Mouse (Mus musculus): ENCODE data around the gene Il17rd.
A peak's percentile ranks its signal among the peaks of the same experiment; 100 is the strongest.

The Il17rd gene

GRCm38 (mm10) chr14:27147726-27148125, 109.0 kb downstream of the Il17rd start:
- peak; percentile 80 for DNase-seq (ENCODE audit: low spot score)

GRCm38 (mm10) chr14:27149401-27149800, 110.7 kb downstream of the Il17rd start:
- no peak for DNase-seq (ENCODE audit: low spot score)

GRCm38 (mm10) chr14:27150011-27150640, 111.4 kb downstream of the Il17rd start:
- DNase-seq (ENCODE audit: low spot score), result no peak

GRCm38 (mm10) chr14:27151432-27151831, 112.7 kb downstream of the Il17rd start:
- DNase-seq (ENCODE audit: low spot score), result no peak

GRCm38 (mm10) chr14:27155088-27155487, 116.3 kb downstream of the Il17rd start:
- no peak for DNase-seq (ENCODE audit: low spot score)

GRCm38 (mm10) chr14:27156032-27156431, 117.3 kb downstream of the Il17rd start:
- DNase-seq (ENCODE audit: low spot score), result no peak

Data from testis, postnatal 14 days (tissue).